Mouse (Mus musculus): Measurements from ENCODE around the gene Itih4.

Itih4 gene

GRCm38 (mm10) chr14:30933351-30933750 lies 47.1 kb downstream of the Itih4 start:
- no peak for DNase-seq (ENCODE audit: low read depth, low spot score)

GRCm38 (mm10) chr14:30942254-30942653 lies 56.0 kb downstream of the Itih4 start:
- no peak for DNase-seq (ENCODE audit: low read depth, low spot score)

- no peak for DNase-seq (ENCODE audit: low read depth, low spot score)
These were observed 56.8 kb downstream of the Itih4 start, which contains the start of gene Itih1 for GRCm38 (mm10) chr14:30943038-30943437. Gene Itih1 (minus strand): TSS chr14:30943289.

- peak; percentile 27 for DNase-seq (ENCODE audit: low read depth, low spot score)
These were observed 57.8 kb downstream of the Itih4 start for GRCm38 (mm10) chr14:30943860-30944674.

- DNase-seq (ENCODE audit: low read depth, low spot score), result no peak
These were observed 58.5 kb downstream of the Itih4 start for GRCm38 (mm10) chr14:30944745-30945144.

GRCm38 (mm10) chr14:30949986-30950385 lies 63.7 kb downstream of the Itih4 start:
- no peak for DNase-seq (ENCODE audit: low read depth, low spot score)

GRCm38 (mm10) chr14:30951154-30951825 lies 65.0 kb downstream of the Itih4 start, which contains the start of gene Nek4:
Gene Nek4 (plus strand): TSS chr14:30951377.
- DNase-seq (ENCODE audit: low read depth, low spot score), result peak; percentile 94

Measured in embryo, embryonic 11.5 days (tissue).